Mouse (Mus musculus) cerebellum, adult 2 months (tissue): Measurements from ENCODE around the gene Gm8947.

Experiments
- CTCF ChIP-seq: fragments of 200-500 bp; IDR thresholded peaks from 2 replicates; pipeline ENCODE4 v1.5.1; 2011; ENCODE audit warnings: low read depth, mild to moderate bottlenecking, control low read depth, low read length, moderate library complexity, borderline replicate concordance; ENCODE audit not compliant: insufficient read depth
- POLR2A ChIP-seq: fragments of 200-500 bp; IDR thresholded peaks from 2 replicates; pipeline ENCODE4 v1.6.1; 2011; ENCODE audit warnings: low read length, control low read depth, borderline replicate concordance; ENCODE audit not compliant: insufficient read depth

GRCm38 (mm10) chr1:151235574-151235973, 43.4 kb downstream of the Gm8947 start:
- TF ChIP-seq CTCF (no peak), POLR2A (no peak)
